ENCODE assay signal across 15 mouse cellular contexts in genomic region chr15:25069701-25070100, GRCm38 (mm10).
DNase-seq lines count a peak whose midpoint lies in the region; TF ChIP-seq lines count a peak whose summit lies in the region.
"Had no signal": no experiment of that assay in that cellular context is flagged by ENCODE, and none has a peak within 500 bp of the region (broad histone marks: within the 10 kb centered on the region; RNA-seq: fewer than 3 reads in every experiment).

No protein-coding gene starts in this region.

- no peak overlapping the region for H3K9ac ChIP-seq in liver, adult 2 months (ENCODE audit: low read depth, low read length)

- H3K27ac ChIP-seq in liver, adult 2 months (replicated peaks; ENCODE audit: insufficient read depth, low read depth, low read length) = no peak overlapping the region

- no peaks in the 10 kb centered on the region for H3K27me3 ChIP-seq in liver, adult 2 months (ENCODE audit: control insufficient read depth, insufficient read depth, low read length)
- H3K27me3 ChIP-seq: CH12.LX had no signal

- 49% methylated on average over 1 of the region's 1 CpGs for WGBS in liver, adult 2 months

- no peak overlapping the region for H3K4me3 ChIP-seq in liver, adult 2 months (ENCODE audit: insufficient read depth, low read depth, low read length)

- peaks cover 1% of the 10 kb centered on the region; the same call in 1 of the 2 replicates for H3K4me1 ChIP-seq in liver, adult 2 months (ENCODE audit: control insufficient read depth, insufficient read depth, low read length)

- no peaks in the 10 kb centered on the region for H3K79me2 ChIP-seq in liver, adult 2 months (ENCODE audit: control insufficient read depth, insufficient read depth, low read length)

- peak; percentile 92 for DNase-seq in liver, adult 2 months (ENCODE audit: extremely low read depth, low read depth, low spot score)
- DNase-seq in liver = no peak
- DNase-seq: adrenal gland, adult 2 months; adrenal gland, adult 8-10 months; adrenal gland, postnatal 10 days; adrenal gland, postnatal 14 days; adrenal gland, postnatal 25 days; adrenal gland, postnatal 36 days; B cell, adult 2 months; cerebellum, adult 11 months; cerebellum, adult 11-12 months; cerebellum, adult 18-20 months; cerebellum, adult 2 months had no signal

- H3K36me3 ChIP-seq in liver, adult 2 months (ENCODE audit: control insufficient read depth, insufficient read depth, low read length) = no peaks in the 10 kb centered on the region
- H3K36me3 ChIP-seq: G1E had no signal

- no peak for TF ChIP-seq CTCF in liver, adult 2 months (IDR thresholded peaks at IDR 0.05; ENCODE audit: low read depth, low read length)

- no peak for TF ChIP-seq POLR2A in liver, adult 2 months (IDR thresholded peaks at IDR 0.05; ENCODE audit: extremely low read depth, insufficient read depth, low read length)
